Mouse (Mus musculus): ENCODE measurements at regions not wholly inside any gene's neighbourhood (a gene's known extent, or its start where the extent isn't known, plus 50 kb on each side); places are given as distances from the start of the nearest gene placed in this dataset.
"Not testable (repeated sequence)": the region's sequence is repeated elsewhere in the genome, so short reads cannot be mapped to it uniquely, and the experiment has no call there.

DNA sequence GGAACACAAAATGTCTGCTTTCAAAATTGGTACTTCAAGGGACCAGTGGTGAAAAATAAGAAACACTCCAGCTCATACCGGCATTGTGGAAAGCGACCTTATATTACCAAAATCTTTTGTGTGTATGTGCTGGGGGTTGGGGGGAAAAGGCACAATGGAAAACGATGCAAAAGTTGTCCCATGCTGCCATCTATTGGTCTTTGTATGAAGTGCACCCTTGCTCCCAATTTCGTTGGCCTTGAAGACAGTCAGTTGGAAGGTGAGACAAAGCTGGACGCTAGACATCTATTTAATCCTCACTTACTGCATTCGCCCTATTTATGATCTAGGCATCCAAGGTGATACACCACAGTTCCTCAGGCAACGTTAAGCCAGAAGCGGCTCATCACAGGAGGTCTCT is 186.6 kb downstream of the BC048507 start:
- DNase-seq = not testable (repeated sequence)

DNA sequence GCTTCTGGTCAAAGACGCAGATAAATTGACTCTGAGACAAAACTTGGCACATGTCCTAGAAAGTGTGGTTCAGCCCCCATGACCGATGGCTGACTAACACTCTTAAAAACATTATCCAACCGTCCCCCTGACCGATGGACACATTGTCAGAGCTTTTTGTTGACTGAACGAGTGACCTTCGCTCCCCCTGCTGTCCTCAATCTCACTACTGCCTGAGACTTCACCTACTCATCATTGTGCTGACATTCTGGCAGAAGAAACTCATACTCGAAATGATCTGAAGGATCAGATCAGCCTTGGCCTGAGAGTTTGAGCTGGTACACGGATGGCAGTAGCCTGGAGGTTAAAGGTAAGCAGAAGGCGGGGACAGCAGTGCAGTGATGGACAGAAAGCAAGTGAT is 230.2 kb downstream of the BC048507 start:
- DNase-seq = not testable (repeated sequence)

DNA sequence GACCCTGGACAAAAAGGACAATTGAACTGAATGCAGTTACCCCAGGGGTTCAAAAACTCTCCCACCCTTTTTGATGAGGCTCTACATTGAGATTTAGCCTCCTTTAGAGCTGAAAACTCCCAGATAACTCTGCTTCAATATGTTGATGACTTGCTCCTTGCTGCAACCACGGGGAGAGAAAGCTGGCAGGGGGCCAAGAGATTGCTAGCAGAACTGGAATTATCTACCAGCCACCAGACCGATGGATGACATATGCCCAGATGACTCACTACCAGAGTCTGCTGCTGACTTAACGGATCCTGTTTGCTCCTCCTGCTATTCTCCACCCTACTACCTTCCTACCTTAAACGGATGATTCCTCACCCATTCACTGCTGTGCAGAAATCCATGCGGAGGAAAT is 253.7 kb downstream of the BC048507 start:
- peak; percentile 2 for DNase-seq
